Mouse (Mus musculus) cerebellum, adult 11-12 months (tissue): ENCODE data around the gene 5031439G07Rik.
"Not testable (repeated sequence)": the region's sequence is repeated elsewhere in the genome, so short reads cannot be mapped to it uniquely, and the experiment has no call there.

Experiments used
- DNase-seq: peaks from one replicate; pipeline ENCODE4 v3.0.0; 2022

Gene 5031439G07Rik

GRCm38 (mm10) chr15:84950053-84950452 lies 38.3 kb downstream of the 5031439G07Rik start:
- no peak for DNase-seq

GRCm38 (mm10) chr15:84948990-84949389 lies 39.4 kb downstream of the 5031439G07Rik start:
- DNase-seq: no peak

DNA sequence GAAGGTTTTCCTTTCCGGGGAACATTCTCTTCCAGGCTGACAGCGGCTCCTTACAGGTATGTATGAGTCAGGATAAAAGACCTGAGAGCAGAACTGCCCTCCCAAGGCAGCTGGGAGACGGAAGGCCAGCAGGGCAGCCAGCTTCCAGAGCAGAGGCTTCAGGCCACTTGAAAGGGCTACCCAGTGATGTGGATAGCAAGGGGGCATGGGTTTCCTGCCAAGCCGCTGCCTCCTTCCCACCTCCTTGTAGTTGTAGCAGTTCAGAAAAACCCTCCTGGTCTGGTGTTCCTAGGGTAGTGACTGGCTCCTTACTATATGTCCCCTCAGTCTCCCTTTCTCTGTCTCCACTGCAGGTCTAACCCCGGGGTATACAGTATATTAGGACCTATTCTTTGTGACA lies 44.0 kb downstream of the 5031439G07Rik start:
- DNase-seq: no peak

- no peak for DNase-seq
Observed at GRCm38 (mm10) chr15:84942647-84943285, 45.6 kb downstream of the 5031439G07Rik start.

- no peak for DNase-seq
Observed at GRCm38 (mm10) chr15:84940102-84940501, 48.2 kb downstream of the 5031439G07Rik start.

GRCm38 (mm10) chr15:84934901-84935300 lies 53.5 kb downstream of the 5031439G07Rik start:
- DNase-seq: no peak

- no peak for DNase-seq
Observed at GRCm38 (mm10) chr15:84932351-84932750, 56.0 kb downstream of the 5031439G07Rik start.

DNA sequence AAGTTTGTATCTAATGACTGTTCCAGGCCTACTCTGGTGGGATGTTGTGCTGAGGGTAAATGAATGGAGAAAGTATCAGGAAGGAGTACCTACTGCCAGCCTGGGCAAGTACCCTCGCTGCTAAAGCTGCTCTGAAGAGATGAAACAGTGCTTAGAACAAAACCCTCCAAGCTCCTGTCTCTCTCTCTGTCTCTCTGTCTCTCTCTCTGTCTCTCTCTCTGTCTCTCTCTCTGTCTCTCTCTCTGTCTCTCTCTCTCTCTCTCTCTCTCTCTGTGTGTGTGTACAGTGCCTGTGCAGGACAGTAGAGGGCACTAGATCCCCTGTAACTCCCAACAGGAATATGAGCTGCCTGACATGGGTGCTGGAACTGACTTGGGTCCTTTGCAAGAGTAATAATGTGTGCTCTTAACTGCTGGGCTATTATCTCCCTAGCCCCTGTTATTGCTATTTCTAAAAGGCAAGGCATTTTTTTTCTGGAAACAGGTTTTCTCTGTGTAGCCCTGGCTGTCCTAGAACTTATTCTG lies 62.8 kb downstream of the 5031439G07Rik start:
- DNase-seq: no peak

GRCm38 (mm10) chr15:84924781-84925315 lies 63.5 kb downstream of the 5031439G07Rik start:
- no peak for DNase-seq

GRCm38 (mm10) chr15:84923508-84924181 lies 64.7 kb downstream of the 5031439G07Rik start:
- DNase-seq: peak; percentile 28

- DNase-seq: peak; percentile 100
Observed at GRCm38 (mm10) chr15:84922884-84923507, 65.4 kb downstream of the 5031439G07Rik start, which contains the start of gene Nup50. TSS of gene Nup50 (plus strand) at chr15:84923411.

DNA sequence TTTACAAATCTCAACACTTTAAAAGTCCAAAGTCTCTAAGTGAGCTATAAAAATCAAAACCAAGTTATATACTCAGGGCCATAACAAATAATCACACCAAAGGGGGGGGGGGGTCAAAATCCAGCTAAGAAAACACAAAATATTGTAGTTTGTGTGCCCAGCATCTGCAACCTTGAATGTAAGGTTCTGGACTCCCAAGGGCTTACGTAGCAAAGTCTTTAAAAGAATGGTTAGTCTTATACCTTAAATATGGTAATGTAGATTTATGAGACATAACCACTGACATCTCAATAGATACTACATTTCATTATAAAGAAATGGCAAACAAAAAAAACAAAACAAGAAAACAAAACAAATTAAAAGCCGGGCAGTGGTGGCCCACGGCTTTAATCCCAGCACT lies 68.4 kb downstream of the 5031439G07Rik start, which contains the start of gene Gm29666:
Gene Gm29666, minus strand, starts transcription at position 101 of the 400 bp plus-strand sequence.
- DNase-seq: no peak

DNA sequence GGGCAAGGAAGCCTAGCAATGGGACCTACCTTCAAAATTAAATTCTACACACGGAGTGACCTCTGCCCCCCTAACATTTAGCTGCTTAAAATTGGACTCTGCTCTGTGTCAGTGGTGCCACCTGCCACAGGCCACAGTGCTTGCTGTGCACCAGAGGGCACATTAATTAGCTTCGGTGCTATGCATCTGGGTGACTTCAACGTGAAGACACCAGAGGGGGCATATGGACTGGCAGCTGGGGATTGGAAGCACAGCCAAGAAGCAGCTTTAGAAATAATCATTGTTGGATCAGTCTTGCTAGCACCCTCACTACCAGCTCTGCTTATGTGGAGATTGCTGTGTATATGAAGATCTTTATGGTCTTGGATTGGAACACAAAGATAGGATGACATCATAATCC lies 75.2 kb downstream of the 5031439G07Rik start:
- no peak for DNase-seq

DNA sequence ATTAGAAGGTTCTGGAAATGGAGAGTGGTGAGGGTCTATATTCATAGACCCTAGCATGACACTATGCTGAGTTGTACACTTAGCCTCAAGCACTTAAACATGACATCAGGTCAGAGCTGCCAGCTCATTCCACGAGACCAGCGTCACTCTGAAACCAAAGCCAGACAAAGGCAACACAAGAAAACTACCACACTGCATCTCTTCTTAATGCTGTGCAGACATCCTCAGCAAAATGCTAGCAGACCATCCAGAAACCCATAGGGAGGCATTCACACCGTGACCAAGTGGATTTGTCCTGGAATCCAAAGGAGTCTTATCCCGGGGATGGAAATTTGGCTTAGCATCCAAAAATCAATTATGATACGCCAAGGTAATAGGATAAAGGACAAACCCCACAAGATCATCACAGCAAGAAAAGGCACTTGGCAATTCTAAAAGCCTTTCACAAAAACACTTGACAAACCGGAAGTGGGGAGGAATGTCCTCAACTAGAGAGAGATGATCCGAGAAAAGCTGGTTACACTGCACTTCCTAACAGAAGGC lies 84.4 kb downstream of the 5031439G07Rik start:
- no peak for DNase-seq

GRCm38 (mm10) chr15:84898077-84898476 lies 90.3 kb downstream of the 5031439G07Rik start:
- DNase-seq: no peak

- no peak for DNase-seq
Observed at GRCm38 (mm10) chr15:84896664-84897063, 91.7 kb downstream of the 5031439G07Rik start.

- not testable (repeated sequence) for DNase-seq
Observed at GRCm38 (mm10) chr15:84896216-84896615, 92.1 kb downstream of the 5031439G07Rik start.
